Mouse (Mus musculus): ENCODE results near the gene Tmem45a. TPM values are rescaled to one million over a fixed set of nuclear protein-coding genes. Genes with fewer than 3 reads are reported as not detected.

Tmem45a gene
- polyA plus RNA-seq, 1 experiment from 2014 or later: 7.8 TPM

- DNase-seq (ENCODE audit: low spot score): no peak
- Histone ChIP-seq H3K27me3 (ENCODE audit: control insufficient read depth, insufficient read depth, low read length) (no peaks in the 10 kb centered on the region), H3K4me1 (replicated peaks; ENCODE audit: control insufficient read depth, insufficient read depth, low read length) (no peaks in the 10 kb centered on the region), H3K4me2 (replicated peaks) (no peak overlapping the region), H3K36me3 (replicated peaks; ENCODE audit: control insufficient read depth, insufficient read depth) (no peaks in the 10 kb centered on the region), H3K27ac (no peak overlapping the region), H3K9me3 (ENCODE audit: control insufficient read depth, low read length) (no peaks in the 10 kb centered on the region), H3K4me3 (replicated peaks; ENCODE audit: low read length) (no peak overlapping the region), H3K9ac (no peak overlapping the region)
- whole genome bisulfite sequencing: 54% methylated on average over 2 of the region's 2 CpGs
- no peak for ATAC-seq (ENCODE audit: low FRiP score)
Observed at GRCm38 (mm10) chr16:56873410-56873809, 12.6 kb downstream of the Tmem45a start.

GRCm38 (mm10) chr16:56870458-56870857, 15.5 kb downstream of the Tmem45a start:
- no peak overlapping the region for H3K27ac ChIP-seq
- no peak overlapping the region for H3K4me2 ChIP-seq (replicated peaks)
- H3K27me3 ChIP-seq (ENCODE audit: control insufficient read depth, insufficient read depth, low read length): no peaks in the 10 kb centered on the region
- WGBS: 76% methylated on average over 3 of the region's 3 CpGs
- no peaks in the 10 kb centered on the region for H3K36me3 ChIP-seq (replicated peaks; ENCODE audit: control insufficient read depth, insufficient read depth)
- no peak overlapping the region for H3K4me3 ChIP-seq (replicated peaks; ENCODE audit: low read length)
- no peaks in the 10 kb centered on the region for H3K4me1 ChIP-seq (replicated peaks; ENCODE audit: control insufficient read depth, insufficient read depth, low read length)
- H3K9me3 ChIP-seq (ENCODE audit: control insufficient read depth, low read length): no peaks in the 10 kb centered on the region
- ATAC-seq (ENCODE audit: low FRiP score) (no peak), DNase-seq (ENCODE audit: low spot score) (no peak)
- no peak overlapping the region for H3K9ac ChIP-seq

GRCm38 (mm10) chr16:56868361-56868760, 17.6 kb downstream of the Tmem45a start:
- DNase-seq (ENCODE audit: low spot score) (no peak), ATAC-seq (ENCODE audit: low FRiP score) (no peak)
- H3K9me3 ChIP-seq (ENCODE audit: control insufficient read depth, low read length): no peaks in the 10 kb centered on the region
- 87% methylated on average over 5 of the region's 5 CpGs for WGBS
- H3K4me3 ChIP-seq (replicated peaks; ENCODE audit: low read length): no peak overlapping the region
- H3K36me3 ChIP-seq (replicated peaks; ENCODE audit: control insufficient read depth, insufficient read depth): no peaks in the 10 kb centered on the region
- H3K4me1 ChIP-seq (replicated peaks; ENCODE audit: control insufficient read depth, insufficient read depth, low read length): no peaks in the 10 kb centered on the region
- H3K9ac ChIP-seq: no peak overlapping the region
- no peak overlapping the region for H3K27ac ChIP-seq
- H3K4me2 ChIP-seq (replicated peaks): no peak overlapping the region
- H3K27me3 ChIP-seq (ENCODE audit: control insufficient read depth, insufficient read depth, low read length): no peaks in the 10 kb centered on the region

GRCm38 (mm10) chr16:56867591-56867990, 18.4 kb downstream of the Tmem45a start:
- H3K4me2 ChIP-seq (replicated peaks): no peak overlapping the region
- no peak overlapping the region for H3K4me3 ChIP-seq (replicated peaks; ENCODE audit: low read length)
- no peaks in the 10 kb centered on the region for H3K4me1 ChIP-seq (replicated peaks; ENCODE audit: control insufficient read depth, insufficient read depth, low read length)
- no peak for DNase-seq (ENCODE audit: low spot score)
- 82% methylated on average over 4 of the region's 4 CpGs for WGBS
- ATAC-seq (ENCODE audit: low FRiP score): no peak
- H3K9ac ChIP-seq: no peak overlapping the region
- no peaks in the 10 kb centered on the region for H3K27me3 ChIP-seq (ENCODE audit: control insufficient read depth, insufficient read depth, low read length)
- no peak overlapping the region for H3K27ac ChIP-seq
- H3K9me3 ChIP-seq (ENCODE audit: control insufficient read depth, low read length): no peaks in the 10 kb centered on the region
- H3K36me3 ChIP-seq (replicated peaks; ENCODE audit: control insufficient read depth, insufficient read depth): no peaks in the 10 kb centered on the region

- H3K9ac ChIP-seq: no peak overlapping the region
- no peaks in the 10 kb centered on the region for H3K36me3 ChIP-seq (replicated peaks; ENCODE audit: control insufficient read depth, insufficient read depth)
- no peak overlapping the region for H3K4me3 ChIP-seq (replicated peaks; ENCODE audit: low read length)
- H3K4me1 ChIP-seq (replicated peaks; ENCODE audit: control insufficient read depth, insufficient read depth, low read length): no peaks in the 10 kb centered on the region
- no peak overlapping the region for H3K4me2 ChIP-seq (replicated peaks)
- H3K9me3 ChIP-seq (ENCODE audit: control insufficient read depth, low read length): no peaks in the 10 kb centered on the region
- no peak for DNase-seq (ENCODE audit: low spot score)
- H3K27me3 ChIP-seq (ENCODE audit: control insufficient read depth, insufficient read depth, low read length): no peaks in the 10 kb centered on the region
- no peak for ATAC-seq (ENCODE audit: low FRiP score)
- no peak overlapping the region for H3K27ac ChIP-seq
- 70% methylated on average over 10 of the region's 10 CpGs for WGBS
Observed at GRCm38 (mm10) chr16:56852841-56853587, 33.0 kb downstream of the Tmem45a start.

- no peak for ATAC-seq (ENCODE audit: low FRiP score)
Observed at GRCm38 (mm10) chr16:56842988-56843387, 43.0 kb downstream of the Tmem45a start.

GRCm38 (mm10) chr16:56833312-56833711, 52.7 kb downstream of the Tmem45a start:
- Histone ChIP-seq H3K4me2 (replicated peaks) (no peak overlapping the region), H3K9me3 (ENCODE audit: control insufficient read depth, low read length) (no peaks in the 10 kb centered on the region), H3K27me3 (ENCODE audit: control insufficient read depth, insufficient read depth, low read length) (no peaks in the 10 kb centered on the region), H3K4me3 (replicated peaks; ENCODE audit: low read length) (no peak overlapping the region), H3K4me1 (replicated peaks; ENCODE audit: control insufficient read depth, insufficient read depth, low read length) (no peaks in the 10 kb centered on the region), H3K36me3 (replicated peaks; ENCODE audit: control insufficient read depth, insufficient read depth) (no peaks in the 10 kb centered on the region), H3K9ac (no peak overlapping the region), H3K27ac (no peak overlapping the region)
- ATAC-seq (ENCODE audit: low FRiP score): no peak
- no peak for DNase-seq (ENCODE audit: low spot score)
- WGBS: 88% methylated on average over 1 of the region's 1 CpGs

More at GRCm38 (mm10) chr16:56842988-56843387, 43.0 kb downstream of the Tmem45a start:
- Histone ChIP-seq H3K4me3 (replicated peaks; ENCODE audit: low read length) (no peak overlapping the region), H3K9me3 (ENCODE audit: control insufficient read depth, low read length) (no peaks in the 10 kb centered on the region), H3K4me2 (replicated peaks) (no peak overlapping the region), H3K27me3 (ENCODE audit: control insufficient read depth, insufficient read depth, low read length) (no peaks in the 10 kb centered on the region), H3K27ac (no peak overlapping the region), H3K36me3 (replicated peaks; ENCODE audit: control insufficient read depth, insufficient read depth) (no peaks in the 10 kb centered on the region), H3K4me1 (replicated peaks; ENCODE audit: control insufficient read depth, insufficient read depth, low read length) (no peaks in the 10 kb centered on the region), H3K9ac (no peak overlapping the region)
- WGBS: 94% methylated on average over 5 of the region's 5 CpGs
- DNase-seq (ENCODE audit: low spot score): no peak

- DNase-seq (ENCODE audit: low spot score) (no peak), ATAC-seq (ENCODE audit: low FRiP score) (no peak)
- Histone ChIP-seq H3K27me3 (ENCODE audit: control insufficient read depth, insufficient read depth, low read length) (no peaks in the 10 kb centered on the region), H3K4me2 (replicated peaks) (no peak overlapping the region), H3K4me1 (replicated peaks; ENCODE audit: control insufficient read depth, insufficient read depth, low read length) (no peaks in the 10 kb centered on the region), H3K36me3 (replicated peaks; ENCODE audit: control insufficient read depth, insufficient read depth) (no peaks in the 10 kb centered on the region), H3K27ac (no peak overlapping the region), H3K9ac (no peak overlapping the region), H3K9me3 (ENCODE audit: control insufficient read depth, low read length) (no peaks in the 10 kb centered on the region), H3K4me3 (replicated peaks; ENCODE audit: low read length) (no peak overlapping the region)
- WGBS: 93% methylated on average over 2 of the region's 2 CpGs
Observed at GRCm38 (mm10) chr16:56831986-56832385, 54.0 kb downstream of the Tmem45a start.

- DNase-seq (ENCODE audit: low spot score) (no peak), ATAC-seq (ENCODE audit: low FRiP score) (no peak)
- WGBS: 82% methylated on average over 6 of the region's 6 CpGs
- H3K9ac ChIP-seq: no peak overlapping the region
- no peaks in the 10 kb centered on the region for H3K4me1 ChIP-seq (replicated peaks; ENCODE audit: control insufficient read depth, insufficient read depth, low read length)
- H3K27me3 ChIP-seq (ENCODE audit: control insufficient read depth, insufficient read depth, low read length): no peaks in the 10 kb centered on the region
- H3K27ac ChIP-seq: no peak overlapping the region
- no peaks in the 10 kb centered on the region for H3K36me3 ChIP-seq (replicated peaks; ENCODE audit: control insufficient read depth, insufficient read depth)
- no peak overlapping the region for H3K4me3 ChIP-seq (replicated peaks; ENCODE audit: low read length)
- H3K9me3 ChIP-seq (ENCODE audit: control insufficient read depth, low read length): no peaks in the 10 kb centered on the region
- H3K4me2 ChIP-seq (replicated peaks): no peak overlapping the region
Observed at GRCm38 (mm10) chr16:56801370-56802109, 84.4 kb downstream of the Tmem45a start.
